Mouse (Mus musculus) frontal cortex, postnatal 36 days (tissue): ENCODE data around the gene Nuak1.

Experiments
- DNase-seq, 2 experiments: peaks; one replicate each; pipeline ENCODE4 v3.0.0; 2022; ENCODE audit warnings: low spot score in 2 of 2

Nuak1 gene

GRCm38 (mm10) chr10:84447411-84447821 is 7.0 kb upstream of the Nuak1 start:
- DNase-seq: no peak

- DNase-seq: no peak
These were observed 6.3 kb upstream of the Nuak1 start for GRCm38 (mm10) chr10:84446661-84447060.

GRCm38 (mm10) chr10:84444396-84444795 is 4.0 kb upstream of the Nuak1 start:
- no peak for DNase-seq

- DNase-seq: no peak
These were observed 1.4 kb upstream of the Nuak1 start for GRCm38 (mm10) chr10:84441846-84442245.

GRCm38 (mm10) chr10:84441434-84441785 is 1.0 kb upstream of the Nuak1 start:
- DNase-seq: no peak

GRCm38 (mm10) chr10:84440181-84440540 is 236 bp downstream of the Nuak1 start:
- no peak for DNase-seq

GRCm38 (mm10) chr10:84439228-84439596 is 1.2 kb downstream of the Nuak1 start:
- no peak for DNase-seq

GRCm38 (mm10) chr10:84438466-84439227 is 1.8 kb downstream of the Nuak1 start:
- no peak for DNase-seq

GRCm38 (mm10) chr10:84438049-84438422 is 2.4 kb downstream of the Nuak1 start:
- DNase-seq: peak; percentile 98 to 99

- DNase-seq: no peak
These were observed 3.0 kb downstream of the Nuak1 start for GRCm38 (mm10) chr10:84437166-84438048.

GRCm38 (mm10) chr10:84435930-84436329 is 4.5 kb downstream of the Nuak1 start:
- DNase-seq: peak in 1 of 2 experiments; percentile 22

GRCm38 (mm10) chr10:84433193-84433801 is 7.1 kb downstream of the Nuak1 start:
- peak in 1 of 2 experiments; percentile 5 for DNase-seq

- DNase-seq: no peak
These were observed 16.0 kb downstream of the Nuak1 start for GRCm38 (mm10) chr10:84424374-84424773.

- DNase-seq: no peak
These were observed 16.5 kb downstream of the Nuak1 start for GRCm38 (mm10) chr10:84423903-84424302.

GRCm38 (mm10) chr10:84420589-84420988 is 19.8 kb downstream of the Nuak1 start:
- DNase-seq: no peak

GRCm38 (mm10) chr10:84418421-84418820 is 22.0 kb downstream of the Nuak1 start:
- DNase-seq: no peak

- peak in 1 of 2 experiments; percentile 71 for DNase-seq
These were observed 23.6 kb downstream of the Nuak1 start for GRCm38 (mm10) chr10:84416752-84417151.

GRCm38 (mm10) chr10:84414981-84415700 is 25.3 kb downstream of the Nuak1 start:
- DNase-seq: no peak

- DNase-seq: no peak
These were observed 27.1 kb downstream of the Nuak1 start for GRCm38 (mm10) chr10:84413310-84413709.

- no peak for DNase-seq
These were observed 28.0 kb downstream of the Nuak1 start for GRCm38 (mm10) chr10:84412326-84412962.
